Mouse (Mus musculus): ENCODE measurements at regions not wholly inside any gene's neighbourhood (a gene's known extent, or its start where the extent isn't known, plus 50 kb on each side); places are given as distances from the start of the nearest gene placed in this dataset.

GRCm38 (mm10) chr1:138011581-138011980, 163.9 kb downstream of the Ptprc start:
- no peak for DNase-seq (ENCODE audit: low read depth, low spot score)

- DNase-seq (ENCODE audit: low read depth, low spot score), result no peak
Observed at GRCm38 (mm10) chr1:138010910-138011477, 164.5 kb downstream of the Ptprc start.

- DNase-seq (ENCODE audit: low read depth, low spot score), result no peak
Observed at GRCm38 (mm10) chr1:138006811-138007210, 168.7 kb downstream of the Ptprc start.

- no peak for DNase-seq (ENCODE audit: low read depth, low spot score)
Observed at GRCm38 (mm10) chr1:138004319-138004718, 171.2 kb downstream of the Ptprc start.

GRCm38 (mm10) chr1:137999268-137999900, 176.1 kb downstream of the Ptprc start:
- no peak for DNase-seq (ENCODE audit: low read depth, low spot score)

- no peak for DNase-seq (ENCODE audit: low read depth, low spot score)
Observed at GRCm38 (mm10) chr1:137996041-137996440, 179.5 kb downstream of the Ptprc start.

GRCm38 (mm10) chr1:137991936-137992335, 183.6 kb downstream of the Ptprc start:
- no peak for DNase-seq (ENCODE audit: low read depth, low spot score)

- no peak for DNase-seq (ENCODE audit: low read depth, low spot score)
Observed at GRCm38 (mm10) chr1:137991412-137991811, 184.1 kb downstream of the Ptprc start.

GRCm38 (mm10) chr1:137973406-137973805, 202.1 kb downstream of the Ptprc start:
- DNase-seq (ENCODE audit: low read depth, low spot score), result peak; percentile 52

- peak; percentile 8 for DNase-seq (ENCODE audit: low read depth, low spot score)
Observed at GRCm38 (mm10) chr1:137972620-137973350, 202.7 kb downstream of the Ptprc start.

GRCm38 (mm10) chr1:137966151-137966836, 209.2 kb downstream of the Ptprc start:
- DNase-seq (ENCODE audit: low read depth, low spot score), result no peak

GRCm38 (mm10) chr1:137963656-137964055, 211.9 kb downstream of the Ptprc start:
- DNase-seq (ENCODE audit: low read depth, low spot score), result no peak

GRCm38 (mm10) chr1:137958040-137958439, 217.5 kb downstream of the Ptprc start:
- no peak for DNase-seq (ENCODE audit: low read depth, low spot score)

- DNase-seq (ENCODE audit: low read depth, low spot score), result no peak
Observed at GRCm38 (mm10) chr1:137955993-137956392, 219.5 kb downstream of the Ptprc start.

- DNase-seq (ENCODE audit: low read depth, low spot score), result no peak
Observed at GRCm38 (mm10) chr1:137955139-137955538, 220.4 kb downstream of the Ptprc start.

- no peak for DNase-seq (ENCODE audit: low read depth, low spot score)
Observed at GRCm38 (mm10) chr1:137953369-137953768, 222.1 kb downstream of the Ptprc start.

GRCm38 (mm10) chr1:137952777-137953176, 222.7 kb downstream of the Ptprc start:
- peak; percentile 65 for DNase-seq (ENCODE audit: low read depth, low spot score)

- no peak for DNase-seq (ENCODE audit: low read depth, low spot score)
Observed at GRCm38 (mm10) chr1:137947900-137948299, 227.6 kb downstream of the Ptprc start.

GRCm38 (mm10) chr1:137941776-137942522, 233.6 kb downstream of the Ptprc start:
- no peak for DNase-seq (ENCODE audit: low read depth, low spot score)

- DNase-seq (ENCODE audit: low read depth, low spot score), result no peak
Observed at GRCm38 (mm10) chr1:137935746-137936145, 239.8 kb downstream of the Ptprc start.

- DNase-seq (ENCODE audit: low read depth, low spot score), result no peak
Observed at GRCm38 (mm10) chr1:137929764-137930163, 245.7 kb downstream of the Ptprc start.

GRCm38 (mm10) chr1:137928522-137928921, 247.0 kb downstream of the Ptprc start:
- peak; percentile 79 for DNase-seq (ENCODE audit: low read depth, low spot score)
